Mouse (Mus musculus) stomach, embryonic 14.5 days (tissue): ENCODE measurements around the gene Clasrp. TPM values are rescaled to one million over a fixed set of nuclear protein-coding genes. Genes with fewer than 3 reads are reported as not detected.

ENCODE experiments used
- ATAC-seq: fragments of 200-750 bp; cut with Nextera tagmentation; 2 replicates; pipeline ENCODE4 v1.8.0; 2017; ENCODE audit warnings: low read depth, moderate TSS enrichment; ENCODE audit not compliant: insufficient number of reproducible peaks, insufficient read depth, low FRiP score
- H3K27ac ChIP-seq: fragments of 300-500 bp; sonication (generic); 2 replicates; pipeline ENCODE4 v1.5.1; 2014; ENCODE audit warnings: mild to moderate bottlenecking, low read length, moderate library complexity, mixed read lengths
- H3K27me3 ChIP-seq: fragments of 300-500 bp; sonication (generic); 2 replicates; pipeline ENCODE4 v1.6.1; 2014; ENCODE audit warnings: low read length, control low read depth, mixed read lengths; ENCODE audit not compliant: control insufficient read depth, insufficient read depth
- H3K36me3 ChIP-seq: fragments of 300-500 bp; sonication (generic); 2 replicates; pipeline ENCODE4 v1.6.1; 2014; ENCODE audit warnings: mild to moderate bottlenecking, control low read depth, low read length, moderate library complexity, mixed read lengths; ENCODE audit not compliant: control insufficient read depth, insufficient read depth
- H3K4me1 ChIP-seq: fragments of 300-500 bp; sonication (generic); 2 replicates; pipeline ENCODE4 v1.6.1; 2014; ENCODE audit warnings: low read length, control low read depth, mixed read lengths; ENCODE audit not compliant: control insufficient read depth, insufficient read depth
- H3K4me2 ChIP-seq: fragments of 300-500 bp; sonication (generic); replicated peaks from 2 replicates; pipeline ENCODE4 v1.6.1; 2014; ENCODE audit warnings: low read depth, low read length, control low read depth
- H3K4me3 ChIP-seq: fragments of 300-500 bp; sonication (generic); 2 replicates; pipeline ENCODE4 v1.5.1; 2014; ENCODE audit warnings: low read depth, low read length, control low read depth
- H3K9ac ChIP-seq: fragments of 300-500 bp; sonication (generic); replicated peaks from 2 replicates; pipeline ENCODE4 v1.6.1; 2014; ENCODE audit warnings: low read depth, mild to moderate bottlenecking, control low read depth, low read length, moderate library complexity, mixed read lengths
- H3K9me3 ChIP-seq: fragments of 300-500 bp; sonication (generic); 2 replicates; pipeline ENCODE4 v1.6.1; 2016; ENCODE audit warnings: low read depth, low read length, control low read depth; ENCODE audit not compliant: control insufficient read depth
- WGBS: fragments of 180-500 bp; shearing (Covaris S2); extraction: QIAGEN DNeasy Blood & Tissue Kit; methylation state at CpG from one replicate; pipeline ENCODE4 v1.1.7; 2014; 5-methylcytosine and 5-hydroxymethylcytosine counted together
- polyA plus RNA-seq: library from polyadenylated mRNA; unstranded; fragments of >200 nt; fragmentation: Nextera tagmentation; extraction: Ambion mirVana; gene quantifications from 2 replicates; pipeline ENCODE4 v1.2.1, GENCODE M21; 2014

Gene Clasrp
- polyA plus RNA-seq, 1 experiment from 2014 or later = 44.8 TPM

DNA sequence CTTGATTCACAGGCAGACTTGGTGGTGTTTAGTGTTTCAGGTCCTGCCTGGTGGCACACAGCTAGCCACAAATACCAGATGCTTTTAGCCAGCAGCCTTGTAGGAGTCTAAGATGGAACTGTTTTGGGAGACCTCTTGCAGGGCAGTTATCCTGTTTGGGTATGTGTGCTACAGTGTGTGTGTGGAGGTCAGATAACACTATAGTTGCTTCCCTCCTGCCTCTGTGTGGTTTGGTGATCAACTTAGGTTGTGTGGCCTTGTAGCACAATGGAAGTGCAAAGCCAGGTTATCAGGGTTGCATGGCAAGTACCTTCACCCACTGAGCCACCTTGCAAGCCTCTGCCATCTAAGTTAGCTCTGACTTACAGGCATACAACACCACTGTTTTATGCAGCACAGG lies 28.4 kb upstream of the Clasrp start:
- Histone ChIP-seq H3K4me1 (0 out of 2 replicates have a peak, but pooled peaks cover 4% of the 10 kb centered on the region), H3K4me2 (no peak overlapping the region), H3K27ac (no peak overlapping the region), H3K9me3 (no peaks in the 10 kb centered on the region), H3K27me3 (no peaks in the 10 kb centered on the region), H3K4me3 (no peak overlapping the region), H3K36me3 (peaks cover 50% of the 10 kb centered on the region), H3K9ac (no peak overlapping the region)
- ATAC-seq = no peak

DNA sequence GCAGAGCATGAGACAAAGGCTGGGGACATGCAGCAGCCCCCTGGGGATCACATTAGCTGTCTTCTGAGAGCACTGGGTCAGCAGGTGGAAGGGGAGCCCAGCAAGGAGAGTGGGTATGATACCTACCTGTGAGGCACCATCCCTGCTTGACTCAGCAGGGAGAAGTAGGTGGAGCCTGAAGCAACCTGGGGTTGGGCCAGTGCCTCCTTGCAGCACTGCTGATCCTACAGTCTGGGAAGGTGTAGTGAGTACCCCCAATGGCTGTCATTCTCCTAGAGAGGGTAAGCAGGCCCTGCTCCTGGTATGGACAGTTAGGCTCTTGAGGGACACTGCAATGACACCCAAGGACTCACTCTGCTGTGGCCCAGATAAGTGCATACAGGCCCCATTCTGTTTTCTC lies 28.0 kb upstream of the Clasrp start:
- no peak overlapping the region for H3K9ac ChIP-seq
- H3K9me3 ChIP-seq = no peaks in the 10 kb centered on the region
- H3K4me1 ChIP-seq = 0 out of 2 replicates have a peak, but pooled peaks cover 4% of the 10 kb centered on the region
- peaks cover 47% of the 10 kb centered on the region for H3K36me3 ChIP-seq
- no peak overlapping the region for H3K4me2 ChIP-seq
- no peak overlapping the region for H3K4me3 ChIP-seq
- H3K27ac ChIP-seq = no peak overlapping the region
- no peak for ATAC-seq
- no peaks in the 10 kb centered on the region for H3K27me3 ChIP-seq

DNA sequence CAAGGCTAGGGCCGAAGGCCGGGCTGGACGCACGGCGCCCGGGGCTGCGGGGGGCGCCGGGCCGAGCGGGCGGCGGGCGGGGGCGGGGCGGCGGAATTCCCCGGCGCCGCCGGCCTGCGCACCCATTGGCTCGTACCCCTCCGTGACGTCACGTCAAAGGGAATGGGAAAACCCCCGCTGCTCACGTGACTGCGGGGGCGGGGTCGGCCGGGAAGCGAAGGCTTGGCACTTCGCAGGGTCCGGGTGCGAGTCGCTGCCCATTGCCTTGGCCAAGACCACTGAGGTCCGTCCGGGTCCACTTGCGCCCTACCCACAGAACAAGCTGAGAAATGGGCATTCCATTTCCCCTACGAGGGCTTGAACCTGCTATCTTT lies 25.1 kb upstream of the Clasrp start, which contains the start of gene Relb:
Gene Relb, minus strand, starts transcription at position 78 of the 374 bp plus-strand sequence.
- H3K9me3 ChIP-seq = no peaks in the 10 kb centered on the region

DNA sequence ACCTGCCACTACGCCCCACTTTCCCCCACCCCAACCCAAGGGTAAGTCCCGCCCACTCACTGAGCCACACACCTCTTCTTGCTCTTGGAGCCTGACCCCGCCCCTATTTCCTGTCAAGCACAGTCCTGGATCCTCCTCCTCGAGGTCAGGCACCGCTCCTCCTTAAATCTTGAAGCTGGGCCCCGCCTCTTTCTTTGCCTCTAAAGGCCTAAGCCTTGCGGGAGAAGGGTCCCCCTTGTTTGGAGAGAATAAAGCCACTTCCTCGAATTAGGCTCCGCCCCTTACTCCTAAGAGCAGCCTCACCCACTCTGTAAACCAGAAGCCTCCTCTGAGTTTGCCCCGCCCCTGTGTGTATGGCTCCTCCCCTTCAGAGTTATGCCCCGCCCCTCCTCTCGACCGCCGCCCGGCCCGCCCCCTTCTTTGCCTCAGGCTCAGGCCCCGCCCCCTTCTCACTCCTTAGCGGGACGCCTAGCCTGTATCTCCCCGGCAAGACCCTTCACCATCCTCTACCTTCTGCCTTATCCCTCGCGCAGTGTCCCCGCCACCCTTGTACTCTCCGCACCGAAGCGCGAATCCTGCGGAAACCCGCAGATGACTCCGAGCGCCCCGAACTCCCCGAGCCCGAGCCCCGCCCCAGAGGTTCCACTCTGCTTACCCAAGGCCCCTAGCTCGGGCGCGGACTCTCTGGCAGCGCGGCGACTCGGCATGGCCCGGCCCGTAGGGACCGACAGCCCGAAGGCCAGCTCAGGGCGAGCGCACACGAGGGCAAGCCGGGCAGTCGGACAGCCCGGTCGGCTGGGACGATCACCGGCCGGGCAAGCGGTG lies 24.5 kb upstream of the Clasrp start:
- H3K4me3 ChIP-seq = peak overlapping the region; percentile 53
- H3K4me1 ChIP-seq = 0 out of 2 replicates have a peak, but pooled peaks cover 4% of the 10 kb centered on the region
- ATAC-seq = peak; percentile 92
- H3K27me3 ChIP-seq = no peaks in the 10 kb centered on the region
- H3K9ac ChIP-seq = peak overlapping the region; percentile 39
- peaks cover 16% of the 10 kb centered on the region for H3K36me3 ChIP-seq
- H3K9me3 ChIP-seq = no peaks in the 10 kb centered on the region
- H3K27ac ChIP-seq = peak overlapping the region; percentile 87
- H3K4me2 ChIP-seq = peak overlapping the region; percentile 87
- 1% methylated on average over 57 of the region's 57 CpGs for WGBS

More for the DNA sequence above, 25.1 kb upstream of the Clasrp start, which contains the start of gene Relb:
- peak within 1 kb of the TSS; percentile 39 for H3K9ac ChIP-seq
- ATAC-seq = no peak; the same call in 1 of the 2 replicates
- H3K27ac ChIP-seq = peak within 1 kb of the TSS; percentile 87
- H3K4me3 ChIP-seq = peak within 1 kb of the TSS; percentile 53
- H3K4me2 ChIP-seq = peak within 1 kb of the TSS; percentile 87
- H3K4me1 ChIP-seq = 0 out of 2 replicates have a peak, but pooled peaks cover 4% of the 10 kb centered on the region
- under 1% methylated on average over 29 of the region's 41 CpGs for WGBS
- peaks cover 20% of the 10 kb centered on the region for H3K36me3 ChIP-seq
- no peaks in the 10 kb centered on the region for H3K27me3 ChIP-seq

DNA sequence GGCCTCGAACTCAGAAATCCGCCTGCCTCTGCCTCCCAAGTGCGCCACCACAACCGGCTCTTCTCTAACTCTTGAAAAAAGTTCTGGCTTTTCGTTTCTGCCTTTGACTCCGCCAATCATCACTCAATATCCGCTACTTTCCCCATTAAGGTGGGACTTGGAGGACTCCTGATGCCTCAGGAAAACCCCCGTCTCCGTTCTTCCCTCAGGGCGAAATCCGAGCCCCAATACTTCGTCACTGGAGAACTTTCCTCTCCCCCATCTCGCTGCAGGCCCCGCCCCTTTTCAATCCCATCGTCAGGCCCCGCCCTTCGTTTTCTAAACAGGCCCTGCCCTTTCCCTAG lies 23.9 kb upstream of the Clasrp start:
- no peak overlapping the region for H3K9ac ChIP-seq
- peak overlapping the region; percentile 87; the same call in 1 of the 2 replicates for H3K27ac ChIP-seq
- H3K4me1 ChIP-seq = 0 out of 2 replicates have a peak, but pooled peaks cover 4% of the 10 kb centered on the region
- peak overlapping the region; percentile 53 for H3K4me3 ChIP-seq
- H3K36me3 ChIP-seq = peaks cover 10% of the 10 kb centered on the region; the same call in 1 of the 2 replicates
- 14% methylated on average over 17 of the region's 17 CpGs for WGBS
- no peaks in the 10 kb centered on the region for H3K9me3 ChIP-seq
- peak overlapping the region; percentile 87 for H3K4me2 ChIP-seq
- no peaks in the 10 kb centered on the region for H3K27me3 ChIP-seq
- ATAC-seq = no peak

DNA sequence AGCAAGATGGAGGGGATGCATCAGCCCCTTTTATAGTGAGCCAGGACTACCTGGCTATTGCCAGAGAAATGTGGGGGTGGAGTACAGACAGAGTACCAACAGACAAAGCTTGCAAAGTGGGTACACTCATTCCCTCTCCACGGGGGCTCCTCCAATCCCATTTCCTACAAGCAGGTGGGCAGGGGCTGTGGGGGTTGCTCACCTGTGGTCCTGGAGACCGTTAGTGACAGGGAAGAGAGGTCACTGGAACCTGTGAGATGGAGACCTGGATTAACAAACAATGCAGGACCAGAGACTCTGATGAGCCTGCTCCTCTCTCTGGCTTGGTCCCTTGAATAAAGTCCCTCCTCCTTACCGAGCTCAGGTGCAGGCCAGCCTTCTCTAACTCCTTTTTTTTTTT lies 23.4 kb upstream of the Clasrp start:
- no peaks in the 10 kb centered on the region for H3K27me3 ChIP-seq
- no peak for ATAC-seq
- peak overlapping the region; percentile 53; the same call in 1 of the 2 replicates for H3K4me3 ChIP-seq
- peak overlapping the region; percentile 87; the same call in 1 of the 2 replicates for H3K27ac ChIP-seq
- H3K9me3 ChIP-seq = no peaks in the 10 kb centered on the region
- WGBS = 64% methylated on average over 3 of the region's 3 CpGs
- peak overlapping the region; percentile 87 for H3K4me2 ChIP-seq
- 0 out of 2 replicates have a peak, but pooled peaks cover 4% of the 10 kb centered on the region for H3K4me1 ChIP-seq
- H3K36me3 ChIP-seq = peaks cover 6% of the 10 kb centered on the region; the same call in 1 of the 2 replicates
- no peak overlapping the region for H3K9ac ChIP-seq

DNA sequence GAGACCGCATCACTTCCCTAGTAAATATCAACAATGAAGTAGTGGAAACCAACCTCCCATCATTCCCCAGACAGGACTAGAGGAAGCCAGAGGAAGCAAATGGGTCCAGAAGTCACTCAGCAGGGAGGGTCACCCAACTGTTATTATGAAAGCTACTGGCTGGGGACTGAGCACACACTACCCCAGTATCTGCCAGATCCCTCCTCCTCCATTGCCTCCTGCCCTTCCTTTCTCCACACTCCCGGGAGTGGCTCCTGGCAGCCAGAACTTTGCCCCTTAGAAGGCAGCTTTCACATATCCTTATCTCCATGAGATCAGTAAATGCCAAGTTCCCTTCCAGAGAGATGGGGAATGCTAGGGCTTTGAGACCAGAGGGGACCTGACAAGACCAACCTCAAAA lies 19.1 kb upstream of the Clasrp start:
- H3K27me3 ChIP-seq = no peaks in the 10 kb centered on the region
- H3K9me3 ChIP-seq = no peaks in the 10 kb centered on the region
- no peaks in the 10 kb centered on the region for H3K4me1 ChIP-seq
- no peak overlapping the region for H3K9ac ChIP-seq
- H3K4me2 ChIP-seq = no peak overlapping the region
- ATAC-seq = no peak
- no peaks in the 10 kb centered on the region for H3K36me3 ChIP-seq
- 67% methylated on average over 2 of the region's 2 CpGs for WGBS
- no peak overlapping the region for H3K4me3 ChIP-seq
- H3K27ac ChIP-seq = no peak overlapping the region

DNA sequence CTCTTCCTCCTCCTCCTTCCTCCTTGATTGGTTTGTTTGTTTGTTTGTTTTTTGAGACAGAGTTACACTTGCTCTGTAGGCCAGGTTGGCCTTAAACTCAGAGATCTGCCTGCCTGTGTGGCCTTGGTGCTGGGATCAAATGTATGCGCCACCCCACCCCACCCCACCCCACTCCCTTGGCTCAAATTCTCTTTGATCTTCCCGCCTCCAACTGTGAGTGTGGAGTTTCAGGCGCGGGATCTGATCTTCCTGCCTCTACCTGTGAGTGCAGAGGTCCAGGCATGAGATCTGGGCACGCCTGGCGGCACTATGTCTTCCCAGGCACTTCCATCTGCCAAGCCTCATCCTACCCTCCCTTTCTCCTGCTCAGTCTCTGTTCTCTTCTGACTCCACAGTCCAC lies 18.0 kb upstream of the Clasrp start:
- ATAC-seq = no peak
- Histone ChIP-seq H3K4me3 (no peak overlapping the region), H3K4me1 (no peaks in the 10 kb centered on the region), H3K27ac (no peak overlapping the region), H3K36me3 (no peaks in the 10 kb centered on the region), H3K9me3 (no peaks in the 10 kb centered on the region), H3K9ac (no peak overlapping the region), H3K27me3 (no peaks in the 10 kb centered on the region), H3K4me2 (no peak overlapping the region)
- 32% methylated on average over 6 of the region's 6 CpGs for WGBS
